Mouse (Mus musculus): ENCODE results near the gene Prss16. TPM values are rescaled to one million over a fixed set of nuclear protein-coding genes. Genes with fewer than 3 reads are reported as not detected.

Gene Prss16
- polyA plus RNA-seq, 1 experiment, result 1.1 TPM

GRCm38 (mm10) chr13:21994896-21995295 is 14.6 kb downstream of the Prss16 start:
- peaks cover 12% of the 10 kb centered on the region for H3K27me3 ChIP-seq (ENCODE audit: control insufficient read depth, insufficient read depth, low read length)
- H3K27ac ChIP-seq (ENCODE audit: insufficient read depth, low read length), result no peak overlapping the region
- TF ChIP-seq POLR2A (IDR thresholded peaks at IDR 0.05; ENCODE audit: low read depth, low read length), result no peak
- no peak for TF ChIP-seq CTCF (IDR thresholded peaks at IDR 0.05; ENCODE audit: extremely low read depth, insufficient read depth, insufficient read length, insufficient replicate concordance)
- DNase-seq (ENCODE audit: low read depth in 1 of 2, low spot score in 2 of 2), result no peak
- 5% methylated on average over 8 of the region's 8 CpGs for WGBS
- no peaks in the 10 kb centered on the region for H3K36me3 ChIP-seq (ENCODE audit: control insufficient read depth, insufficient read depth, low read length)
- peaks cover 4% of the 10 kb centered on the region; the same call in 1 of the 2 replicates for H3K4me1 ChIP-seq (ENCODE audit: control insufficient read depth, insufficient read depth, insufficient read length)
- H3K4me3 ChIP-seq (ENCODE audit: extremely low read depth, insufficient read depth, insufficient read length), result peak overlapping the region; percentile 29; the same call in 1 of the 2 replicates

DNA sequence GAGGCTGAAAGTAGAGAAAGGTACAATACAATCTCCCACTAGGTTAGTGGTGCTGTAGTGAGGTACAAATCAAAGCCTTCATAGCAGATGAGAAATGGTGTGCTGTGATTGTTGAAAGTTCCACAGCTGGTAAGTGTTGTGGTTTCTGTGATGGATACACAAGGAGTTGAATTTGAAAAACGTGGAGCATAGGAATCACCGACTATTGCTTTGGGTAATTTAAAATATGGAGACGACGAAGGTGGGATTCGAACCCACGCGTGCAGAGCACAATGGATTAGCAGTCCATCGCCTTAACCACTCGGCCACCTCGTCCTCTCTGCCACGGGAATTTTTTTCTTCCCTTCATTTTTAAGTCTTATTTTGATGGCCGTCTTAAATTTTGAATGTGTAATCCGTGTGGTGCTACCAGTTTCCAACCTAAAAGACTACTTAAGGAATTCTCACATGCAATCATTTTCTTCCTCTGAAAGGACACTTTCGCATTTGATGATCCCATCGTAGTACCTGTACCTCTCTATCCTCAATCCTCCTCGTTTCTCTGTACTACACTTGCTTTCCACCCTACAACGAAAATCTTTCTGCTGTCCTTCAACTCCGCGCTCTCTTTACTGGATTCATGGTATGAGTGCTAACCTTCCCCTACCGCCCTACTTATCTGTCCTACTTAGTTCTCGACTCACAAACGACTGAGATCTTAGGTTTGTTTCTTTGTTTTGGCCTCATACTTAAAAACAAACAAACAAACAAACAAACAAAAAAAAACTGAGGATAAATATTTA is 15.4 kb downstream of the Prss16 start:
- no peak for DNase-seq (ENCODE audit: low read depth in 1 of 2, low spot score in 2 of 2)
- TF ChIP-seq CTCF (IDR thresholded peaks at IDR 0.05; ENCODE audit: extremely low read depth, insufficient read depth, insufficient read length, insufficient replicate concordance), result no peak
- Histone ChIP-seq H3K4me1 (ENCODE audit: control insufficient read depth, insufficient read depth, insufficient read length) (peaks cover 4% of the 10 kb centered on the region; the same call in 1 of the 2 replicates), H3K27ac (ENCODE audit: insufficient read depth, low read length) (no peak overlapping the region), H3K36me3 (ENCODE audit: control insufficient read depth, insufficient read depth, low read length) (no peaks in the 10 kb centered on the region), H3K4me3 (ENCODE audit: extremely low read depth, insufficient read depth, insufficient read length) (no peak overlapping the region), H3K27me3 (ENCODE audit: control insufficient read depth, insufficient read depth, low read length) (peaks cover 12% of the 10 kb centered on the region)
- WGBS, result 11% methylated on average over 22 of the region's 22 CpGs

DNA sequence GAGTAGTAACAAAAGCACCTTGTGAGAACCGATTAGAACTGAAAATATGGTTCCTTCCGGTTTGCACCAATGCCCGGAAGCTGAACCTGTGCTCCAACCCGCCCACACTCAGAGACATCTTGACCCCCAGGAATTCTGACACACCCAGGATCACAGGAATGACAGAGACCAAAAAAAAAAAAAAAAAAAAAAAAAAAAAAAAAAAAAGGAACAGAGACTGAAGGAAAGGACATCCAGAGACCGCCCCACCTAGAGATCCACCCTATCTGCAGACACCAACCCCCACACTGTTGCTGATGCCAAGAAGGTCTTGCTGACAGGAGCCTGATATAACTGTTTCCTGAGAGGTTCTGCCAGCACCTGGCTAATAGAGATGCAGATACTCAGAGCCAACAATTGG is 17.0 kb downstream of the Prss16 start:
- Histone ChIP-seq H3K36me3 (ENCODE audit: control insufficient read depth, insufficient read depth, low read length) (no peaks in the 10 kb centered on the region), H3K27ac (ENCODE audit: insufficient read depth, low read length) (no peak overlapping the region), H3K27me3 (ENCODE audit: control insufficient read depth, insufficient read depth, low read length) (peaks cover 12% of the 10 kb centered on the region), H3K4me3 (ENCODE audit: extremely low read depth, insufficient read depth, insufficient read length) (no peak overlapping the region), H3K4me1 (ENCODE audit: control insufficient read depth, insufficient read depth, insufficient read length) (peaks cover 4% of the 10 kb centered on the region; the same call in 1 of the 2 replicates)
- no peak for DNase-seq (ENCODE audit: low read depth in 1 of 2, low spot score in 2 of 2)
- TF ChIP-seq CTCF (IDR thresholded peaks at IDR 0.05; ENCODE audit: extremely low read depth, insufficient read depth, insufficient read length, insufficient replicate concordance), result no peak
- WGBS, result 90% methylated on average over 5 of the region's 5 CpGs

DNA sequence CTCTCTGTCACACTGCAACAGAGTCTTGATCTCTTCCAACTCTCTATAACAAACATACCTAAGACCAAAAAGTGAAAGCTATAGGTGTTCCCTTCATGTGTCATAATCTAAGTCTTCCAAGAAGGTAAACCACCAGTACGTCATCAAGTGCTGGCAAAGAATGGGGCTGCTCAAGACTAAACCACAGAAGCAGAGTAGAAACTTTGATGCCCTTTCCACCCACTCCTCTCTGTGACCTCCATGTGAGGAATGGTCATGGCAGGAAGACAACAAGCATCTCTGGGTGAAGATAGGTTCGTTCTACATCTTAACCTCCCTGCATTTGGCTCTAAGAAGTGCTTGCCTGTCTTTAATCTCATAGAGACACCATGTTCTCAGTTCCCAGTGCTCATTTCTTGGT is 25.1 kb downstream of the Prss16 start:
- WGBS, result 71% methylated on average over 2 of the region's 2 CpGs
- no peak for TF ChIP-seq CTCF (IDR thresholded peaks at IDR 0.05; ENCODE audit: extremely low read depth, insufficient read depth, insufficient read length, insufficient replicate concordance)
- TF ChIP-seq POLR2A (IDR thresholded peaks at IDR 0.05; ENCODE audit: low read depth, low read length), result no peak
- Histone ChIP-seq H3K4me1 (ENCODE audit: control insufficient read depth, insufficient read depth, insufficient read length) (peaks cover 8% of the 10 kb centered on the region), H3K27me3 (ENCODE audit: control insufficient read depth, insufficient read depth, low read length) (peaks cover 6% of the 10 kb centered on the region), H3K27ac (ENCODE audit: insufficient read depth, low read length) (no peak overlapping the region), H3K36me3 (ENCODE audit: control insufficient read depth, insufficient read depth, low read length) (no peaks in the 10 kb centered on the region), H3K4me3 (ENCODE audit: extremely low read depth, insufficient read depth, insufficient read length) (no peak overlapping the region)
- DNase-seq (ENCODE audit: low read depth in 1 of 2, low spot score in 2 of 2), result no peak

DNA sequence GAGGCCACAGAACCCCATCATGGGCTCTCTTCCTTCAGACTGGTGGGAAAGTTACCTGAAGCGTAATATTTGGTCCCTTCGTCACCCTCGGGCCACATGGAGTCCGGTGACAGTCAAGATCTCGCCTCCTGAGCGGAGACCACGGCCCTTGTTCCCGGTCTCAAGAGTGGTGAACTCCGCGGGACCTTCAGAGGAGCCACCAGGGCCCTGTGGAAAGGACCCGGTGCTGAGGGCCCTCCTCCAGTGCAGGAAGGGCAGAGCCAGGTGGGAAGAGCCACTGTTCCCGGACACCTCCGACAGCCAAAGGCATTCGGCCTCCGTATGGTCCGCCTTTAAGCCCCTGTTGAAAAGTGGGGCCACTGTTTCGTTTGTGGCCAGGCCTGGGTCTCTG is 27.7 kb downstream of the Prss16 start:
- Histone ChIP-seq H3K27ac (ENCODE audit: insufficient read depth, low read length) (no peak overlapping the region), H3K36me3 (ENCODE audit: control insufficient read depth, insufficient read depth, low read length) (no peaks in the 10 kb centered on the region), H3K4me3 (ENCODE audit: extremely low read depth, insufficient read depth, insufficient read length) (peak overlapping the region; percentile 48; the same call in 1 of the 2 replicates), H3K27me3 (ENCODE audit: control insufficient read depth, insufficient read depth, low read length) (peaks cover 6% of the 10 kb centered on the region), H3K4me1 (ENCODE audit: control insufficient read depth, insufficient read depth, insufficient read length) (peaks cover 11% of the 10 kb centered on the region)
- WGBS, result 47% methylated on average over 17 of the region's 17 CpGs
- TF ChIP-seq POLR2A (IDR thresholded peaks at IDR 0.05; ENCODE audit: low read depth, low read length) (no peak), CTCF (IDR thresholded peaks at IDR 0.05; ENCODE audit: extremely low read depth, insufficient read depth, insufficient read length, insufficient replicate concordance) (no peak)
- no peak for DNase-seq (ENCODE audit: low read depth in 1 of 2, low spot score in 2 of 2)

DNA sequence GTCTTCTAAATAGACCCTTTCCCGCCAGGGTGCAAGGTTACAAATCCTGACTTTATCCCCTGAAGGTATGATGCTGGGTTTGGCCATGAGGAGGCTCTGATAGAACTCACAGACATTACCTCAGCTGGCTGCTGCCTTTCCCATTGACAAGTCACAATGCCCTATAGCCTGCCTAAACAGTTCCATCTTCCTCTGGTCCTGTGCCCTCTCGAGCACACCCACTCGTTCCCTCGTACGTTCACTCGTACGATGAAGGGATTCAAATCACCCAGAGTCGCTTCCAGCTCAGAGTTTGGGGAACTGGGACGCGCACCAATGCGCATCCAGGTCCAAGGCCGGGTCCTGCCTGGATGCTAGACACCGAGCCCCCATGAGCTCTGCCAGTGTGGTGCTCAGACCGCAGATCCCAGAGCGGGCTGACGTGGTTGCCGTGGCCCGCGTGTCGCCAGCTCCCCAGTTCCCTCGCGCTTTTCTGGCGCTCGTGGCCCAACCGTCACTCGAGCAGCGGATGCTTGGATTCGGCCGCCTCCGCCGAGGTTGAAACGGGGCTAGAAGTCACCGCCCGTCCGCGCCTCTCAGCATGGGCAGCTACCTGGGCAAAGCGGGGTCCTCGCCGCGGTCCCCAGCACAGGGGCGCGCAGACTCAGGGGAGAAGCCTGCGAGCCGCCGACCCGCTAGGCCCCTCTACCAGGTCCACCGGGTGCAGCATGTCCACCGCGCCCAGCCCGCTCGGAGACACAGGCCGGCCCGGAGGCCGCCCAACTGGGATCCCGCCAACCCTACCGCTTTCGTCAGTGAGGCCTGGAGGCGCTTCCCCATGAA is 28.4 kb downstream of the Prss16 start, which contains the start of gene Pom121l2:
TSS of gene Pom121l2 (plus strand) at position 214 of the 822 bp plus-strand sequence.
- no peak within 1 kb of the TSS for H3K27ac ChIP-seq (ENCODE audit: insufficient read depth, low read length)
- peaks cover 6% of the 10 kb centered on the region for H3K27me3 ChIP-seq (ENCODE audit: control insufficient read depth, insufficient read depth, low read length)
- DNase-seq (ENCODE audit: low read depth in 1 of 2, low spot score in 2 of 2), result no peak
- H3K36me3 ChIP-seq (ENCODE audit: control insufficient read depth, insufficient read depth, low read length), result no peaks in the 10 kb centered on the region
- WGBS, result 4% methylated on average over 58 of the region's 58 CpGs
- peaks cover 11% of the 10 kb centered on the region for H3K4me1 ChIP-seq (ENCODE audit: control insufficient read depth, insufficient read depth, insufficient read length)
- TF ChIP-seq CTCF (IDR thresholded peaks at IDR 0.05; ENCODE audit: extremely low read depth, insufficient read depth, insufficient read length, insufficient replicate concordance) (no peak), POLR2A (IDR thresholded peaks at IDR 0.05; ENCODE audit: low read depth, low read length) (no peak)
- peak within 1 kb of the TSS; percentile 48; the same call in 1 of the 2 replicates for H3K4me3 ChIP-seq (ENCODE audit: extremely low read depth, insufficient read depth, insufficient read length)
